Mouse (Mus musculus) liver, adult 2 months (tissue): ENCODE data around the gene Osgep. TPM values are rescaled to one million over a fixed set of nuclear protein-coding genes. Genes with fewer than 3 reads are reported as not detected.
A peak's percentile ranks its signal among the peaks of the same experiment; 100 is the strongest.
"Not testable (repeated sequence)": the region's sequence is repeated elsewhere in the genome, so short reads cannot be mapped to it uniquely, and the experiment has no call there.

ENCODE experiments used
- DNase-seq: peaks from one replicate; pipeline ENCODE4 v3.0.0-alpha.2; 2011; ENCODE audit warnings: low read depth, low spot score; ENCODE audit errors: extremely low read depth
- H3K27ac ChIP-seq: fragments of 200-500 bp; replicated peaks from 2 replicates; pipeline ENCODE4 v1.5.1; 2012; ENCODE audit warnings: low read depth, mild to moderate bottlenecking, control low read depth, inconsistent platforms, low read length; ENCODE audit not compliant: insufficient read depth
- H3K27me3 ChIP-seq: fragments of 200-500 bp; 2 replicates; pipeline ENCODE4 v1.6.1; 2012; ENCODE audit warnings: mild to moderate bottlenecking, moderate library complexity, low read length, inconsistent platforms; ENCODE audit not compliant: control insufficient read depth, insufficient read depth
- H3K36me3 ChIP-seq: fragments of 200-500 bp; 2 replicates; pipeline ENCODE4 v1.6.1; 2012; ENCODE audit warnings: low read length, inconsistent platforms; ENCODE audit not compliant: control insufficient read depth, insufficient read depth
- H3K4me1 ChIP-seq: fragments of 200-500 bp; 2 replicates; pipeline ENCODE4 v1.6.1; 2011; ENCODE audit warnings: low read length; ENCODE audit not compliant: control insufficient read depth, insufficient read depth
- H3K4me3 ChIP-seq: fragments of 200-500 bp; 2 replicates; pipeline ENCODE4 v1.5.1; 2011; ENCODE audit warnings: low read depth, mild to moderate bottlenecking, control low read depth, low read length, moderate library complexity; ENCODE audit not compliant: insufficient read depth
- H3K79me2 ChIP-seq: fragments of 200-500 bp; 2 replicates; pipeline ENCODE4 v1.6.1; 2012; ENCODE audit warnings: inconsistent platforms, mild to moderate bottlenecking, low read length, moderate library complexity; ENCODE audit not compliant: control insufficient read depth, insufficient read depth
- H3K9ac ChIP-seq: fragments of 200-500 bp; 2 replicates; pipeline ENCODE4 v1.6.1; 2012; ENCODE audit warnings: low read depth, mild to moderate bottlenecking, control low read depth, inconsistent platforms, low read length
- CTCF ChIP-seq: fragments of 200-500 bp; IDR thresholded peaks from 2 replicates; pipeline ENCODE4 v1.5.1; 2011; ENCODE audit warnings: low read depth, low read length, control low read depth
- POLR2A ChIP-seq: fragments of 200-500 bp; IDR thresholded peaks from 2 replicates; pipeline ENCODE4 v1.6.1; 2011; ENCODE audit warnings: low read length, control low read depth; ENCODE audit not compliant: insufficient read depth; ENCODE audit errors: extremely low read depth
- WGBS: fragments of 180-500 bp; shearing (Covaris S2); methylation state at CpG from one replicate; pipeline ENCODE4 v1.1.7; 2018; 5-methylcytosine and 5-hydroxymethylcytosine counted together
- polyA plus RNA-seq: library from polyadenylated mRNA; depleted of rRNA; stranded (reverse); fragments of >200 nt; gene quantifications from 2 replicates; pipeline ENCODE4 v1.2.3, GENCODE M21; 2012; rRNA removed
- total RNA-seq: library from RNA; depleted of rRNA; stranded (reverse); fragments of >200 nt; gene quantifications from 2 replicates; pipeline ENCODE4 v1.2.3, GENCODE M21; 2014; rRNA removed

Gene Osgep
- total and polyA plus RNA-seq, 2 experiments: 41.5 to 69.2 TPM

DNA sequence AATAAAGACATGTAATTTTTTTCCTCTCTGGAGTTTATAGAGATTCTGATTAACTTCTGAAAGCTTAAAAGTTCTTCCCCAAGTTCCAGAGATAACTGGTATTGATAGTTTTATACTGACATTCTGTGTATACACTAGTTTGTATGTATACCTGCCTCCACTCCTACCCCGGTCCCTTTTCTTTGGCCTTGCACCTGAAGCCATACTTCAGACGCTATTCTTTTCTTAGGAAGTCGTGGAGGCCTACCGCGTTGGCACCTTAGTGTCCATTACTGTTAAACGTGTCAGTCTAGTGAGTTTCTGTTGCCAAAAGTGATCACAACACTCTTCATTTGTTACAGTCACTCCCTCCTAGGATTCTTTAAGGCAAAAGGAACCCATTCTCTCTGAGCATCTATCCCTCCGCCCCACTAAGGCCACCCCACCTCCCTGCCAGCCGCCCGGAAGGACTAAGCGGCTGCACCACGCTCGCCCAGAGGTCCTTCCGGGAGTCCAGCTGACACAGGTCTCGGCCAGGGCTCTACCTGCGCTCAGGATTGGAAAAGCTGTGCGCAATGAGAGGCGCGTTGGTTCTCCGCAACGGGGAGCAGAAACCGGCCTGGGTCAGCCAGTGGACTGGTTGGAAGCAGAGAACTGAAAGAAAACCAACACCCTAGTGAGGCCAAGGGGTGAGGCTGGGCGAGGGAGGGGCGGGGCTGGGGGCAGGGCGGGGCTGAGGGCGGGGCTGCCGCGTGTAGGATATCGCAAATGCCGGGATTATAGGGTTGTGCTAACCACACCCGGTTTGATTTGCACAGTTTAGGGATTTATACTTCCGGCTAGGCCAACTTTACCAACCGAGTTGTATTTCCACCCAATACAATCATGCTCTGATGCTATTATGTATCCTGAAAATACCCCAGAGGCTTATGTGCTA is 54.5 kb downstream of the Osgep start, which contains the start of gene Tep1:
Tep1 (minus strand) TSS at position 672 of the 916 bp plus-strand sequence.
- H3K27ac ChIP-seq: peak within 1 kb of the TSS; percentile 86
- TF ChIP-seq POLR2A (0 out of 2 replicates have a peak, but pooled peaks have one; percentile 26), CTCF (no peak)
- peak within 1 kb of the TSS; percentile 77 for H3K9ac ChIP-seq
- peaks cover 11% of the 10 kb centered on the region for H3K36me3 ChIP-seq
- H3K79me2 ChIP-seq: no peaks in the 10 kb centered on the region
- peak; percentile 63 for DNase-seq
- WGBS: 5% methylated on average over 32 of the region's 32 CpGs
- H3K27me3 ChIP-seq: no peaks in the 10 kb centered on the region
- peak within 1 kb of the TSS; percentile 86 for H3K4me3 ChIP-seq
- H3K4me1 ChIP-seq: peaks cover 2% of the 10 kb centered on the region

DNA sequence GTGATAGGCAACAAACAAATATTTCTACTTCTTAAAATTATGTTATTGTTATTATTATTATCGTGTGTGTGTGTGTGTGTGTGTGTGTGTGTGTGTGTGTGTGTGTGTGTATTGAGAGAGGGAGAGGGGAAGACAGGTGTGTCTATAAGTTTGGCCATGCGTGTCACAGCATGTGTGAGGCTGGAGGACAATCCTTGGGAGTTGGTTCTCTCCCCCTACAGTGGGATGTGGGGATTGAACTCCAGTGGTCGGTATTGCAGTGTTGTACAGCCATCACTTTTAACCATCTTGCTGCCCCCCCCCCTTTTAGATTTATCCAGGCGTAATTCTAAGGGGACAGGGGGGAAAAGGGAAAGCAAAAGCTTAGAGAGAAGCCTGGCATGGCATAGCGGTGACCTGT is 56.0 kb downstream of the Osgep start:
- WGBS: 90% methylated on average over 5 of the region's 5 CpGs
- Histone ChIP-seq H3K36me3 (peaks cover 15% of the 10 kb centered on the region), H3K27ac (no peak overlapping the region), H3K79me2 (no peaks in the 10 kb centered on the region), H3K27me3 (no peaks in the 10 kb centered on the region), H3K4me1 (peaks cover 2% of the 10 kb centered on the region), H3K9ac (no peak overlapping the region), H3K4me3 (no peak overlapping the region)
- TF ChIP-seq CTCF (no peak), POLR2A (no peak)
- DNase-seq: no peak

- Histone ChIP-seq H3K9ac (no peak overlapping the region), H3K27me3 (no peaks in the 10 kb centered on the region), H3K4me3 (no peak overlapping the region), H3K36me3 (peaks cover 18% of the 10 kb centered on the region), H3K4me1 (peaks cover 2% of the 10 kb centered on the region), H3K27ac (no peak overlapping the region), H3K79me2 (no peaks in the 10 kb centered on the region)
- WGBS: 74% methylated on average over 4 of the region's 4 CpGs
- TF ChIP-seq CTCF (no peak), POLR2A (no peak)
- no peak for DNase-seq
Observed at GRCm38 (mm10) chr14:50868211-50868610, 56.5 kb downstream of the Osgep start.

DNA sequence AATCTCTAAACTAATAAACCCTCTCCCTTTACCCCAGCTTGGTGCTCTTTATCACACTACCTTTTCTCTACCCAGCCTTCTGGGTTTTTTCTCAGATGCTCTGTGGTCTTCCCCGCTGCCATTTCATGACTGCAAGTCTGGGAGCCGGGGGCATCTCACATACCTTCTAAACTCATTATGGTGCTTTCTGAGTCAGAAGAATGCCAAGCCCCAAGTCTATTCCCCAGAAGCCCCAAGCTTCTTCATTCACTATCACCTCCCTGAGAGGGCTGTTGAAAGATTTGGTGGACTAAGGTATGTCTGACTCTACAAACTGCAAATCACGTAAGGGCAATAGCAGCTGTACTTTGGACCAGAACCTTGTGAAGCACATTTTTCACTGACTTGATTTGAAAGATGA is 57.7 kb downstream of the Osgep start:
- 94% methylated on average over 3 of the region's 3 CpGs for WGBS
- DNase-seq: no peak
- H3K4me3 ChIP-seq: no peak overlapping the region
- H3K27me3 ChIP-seq: no peaks in the 10 kb centered on the region
- H3K9ac ChIP-seq: no peak overlapping the region
- H3K79me2 ChIP-seq: no peaks in the 10 kb centered on the region
- peaks cover 25% of the 10 kb centered on the region for H3K36me3 ChIP-seq
- TF ChIP-seq CTCF (no peak), POLR2A (no peak)
- no peak overlapping the region for H3K27ac ChIP-seq
- peaks cover 2% of the 10 kb centered on the region for H3K4me1 ChIP-seq

DNA sequence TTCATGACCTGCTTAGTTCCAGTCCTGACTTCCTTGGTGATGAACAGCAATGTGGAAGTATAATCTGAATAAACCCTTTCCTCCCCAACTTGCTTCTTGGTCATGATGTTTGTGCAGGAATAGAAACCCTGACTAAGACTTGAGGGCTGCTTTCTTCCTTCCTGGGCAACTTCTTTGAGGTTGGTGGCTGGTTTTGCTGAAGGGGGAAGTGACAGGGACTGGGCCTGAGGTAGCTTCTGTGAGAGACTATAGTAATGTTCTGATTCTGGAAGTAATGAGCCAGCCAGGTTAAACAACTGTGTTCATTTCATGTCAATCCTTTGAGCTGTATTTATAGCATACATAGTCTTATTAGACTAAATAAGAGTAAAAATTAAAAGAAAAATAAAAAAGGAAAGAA is 59.7 kb downstream of the Osgep start:
- not testable (repeated sequence) for H3K4me3 ChIP-seq, H3K27ac ChIP-seq, H3K79me2 ChIP-seq, DNase-seq, H3K27me3 ChIP-seq, H3K9ac ChIP-seq, H3K4me1 ChIP-seq
- peaks cover 40% of the 10 kb centered on the region for H3K36me3 ChIP-seq

DNA sequence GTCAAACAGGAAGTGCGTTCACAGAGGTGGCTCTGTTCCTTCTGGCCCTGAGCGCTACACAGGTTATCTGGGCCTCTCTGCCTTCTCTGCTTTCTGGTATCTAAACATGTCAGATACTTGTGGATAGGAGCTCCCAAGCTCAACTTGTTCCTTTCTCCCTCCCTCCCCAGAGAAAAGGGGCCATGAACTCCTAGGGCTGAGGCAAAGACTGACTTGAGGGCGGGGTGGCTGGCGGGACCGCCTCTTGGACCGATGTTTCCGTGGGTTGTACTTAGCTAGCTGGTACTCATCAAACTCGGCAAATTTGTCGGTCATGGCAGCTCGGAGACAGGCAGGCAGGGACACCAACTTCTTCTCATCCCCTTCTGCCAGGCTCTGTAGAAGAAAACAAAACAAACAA is 62.1 kb downstream of the Osgep start:
- no peak for TF ChIP-seq CTCF
- TF ChIP-seq POLR2A: no peak
- WGBS: 85% methylated on average over 10 of the region's 10 CpGs
- no peak for DNase-seq
- Histone ChIP-seq H3K27me3 (no peaks in the 10 kb centered on the region), H3K79me2 (no peaks in the 10 kb centered on the region), H3K9ac (no peak overlapping the region), H3K4me3 (no peak overlapping the region), H3K4me1 (no peaks in the 10 kb centered on the region), H3K36me3 (peaks cover 41% of the 10 kb centered on the region), H3K27ac (no peak overlapping the region)

Other genes with a start within 250 kb of the Osgep start
- gene Olfr747, start 231.7 kb downstream of the Osgep start, total RNA-seq: not detected in 2 replicates
- not detected in 2 replicates for gene Olfr747, start 231.7 kb downstream of the Osgep start, polyA plus RNA-seq
- not detected in 2 replicates for gene Olfr748, start 217.5 kb downstream of the Osgep start, total RNA-seq
- gene Olfr748, start 217.5 kb downstream of the Osgep start, polyA plus RNA-seq: not detected in 2 replicates
- gene Olfr749, start 179.8 kb downstream of the Osgep start, total RNA-seq: not detected in 2 replicates
- gene Olfr749, start 179.8 kb downstream of the Osgep start, polyA plus RNA-seq: not detected in 2 replicates
- gene Ttc5, start 139.4 kb downstream of the Osgep start, total RNA-seq: 10.3 and 12.5 TPM in 2 replicates
- 7.1 and 8.2 TPM in 2 replicates for gene Ttc5, start 139.4 kb downstream of the Osgep start, polyA plus RNA-seq
- gene Ccnb1ip1, start 117.2 kb downstream of the Osgep start, total RNA-seq: 0.92 TPM in 1 of 2 replicates, not detected in the other
- not detected in 2 replicates for gene Ccnb1ip1, start 117.2 kb downstream of the Osgep start, polyA plus RNA-seq
- 11.0 and 11.5 TPM in 2 replicates for gene Parp2, start 117.1 kb downstream of the Osgep start, total RNA-seq
- gene Parp2, start 117.1 kb downstream of the Osgep start, polyA plus RNA-seq: 4.8 and 6.2 TPM in 2 replicates
- 9.0 and 14.2 TPM in 2 replicates for gene Tep1, start 54.3 kb downstream of the Osgep start, total RNA-seq
- gene Tep1, start 54.3 kb downstream of the Osgep start, polyA plus RNA-seq: 9.9 and 13.1 TPM in 2 replicates
- 0.07 and 0.09 TPM in 2 replicates for gene Klhl33, start 27.4 kb downstream of the Osgep start, total RNA-seq
- 0.05 TPM in 1 of 2 replicates, not detected in the other for gene Klhl33, start 27.4 kb downstream of the Osgep start, polyA plus RNA-seq
- gene Apex1, start 75 bp upstream of the Osgep start, total RNA-seq: 27.8 and 33.6 TPM in 2 replicates
- 27.1 and 28.4 TPM in 2 replicates for gene Apex1, start 75 bp upstream of the Osgep start, polyA plus RNA-seq
- 11.9 and 18.7 TPM in 2 replicates for gene Pip4p1, start 6.0 kb upstream of the Osgep start, total RNA-seq
- 40.5 and 43.6 TPM in 2 replicates for gene Pip4p1, start 6.0 kb upstream of the Osgep start, polyA plus RNA-seq
- 102 and 111 TPM in 2 replicates for gene Pnp, start 6.2 kb upstream of the Osgep start, total RNA-seq
- gene Pnp, start 6.2 kb upstream of the Osgep start, polyA plus RNA-seq: 83.1 and 97.7 TPM in 2 replicates
- gene Gm49342, start 19.6 kb upstream of the Osgep start, total RNA-seq: 51.7 and 94.7 TPM in 2 replicates
- 45.7 and 80.3 TPM in 2 replicates for gene Gm49342, start 19.6 kb upstream of the Osgep start, polyA plus RNA-seq
- 0.81 and 1.1 TPM in 2 replicates for gene Pnp2, start 31.1 kb upstream of the Osgep start, total RNA-seq
- gene Pnp2, start 31.1 kb upstream of the Osgep start, polyA plus RNA-seq: 0.16 TPM in 1 of 2 replicates, not detected in the other
- gene Rnase10, start 82.9 kb upstream of the Osgep start, total RNA-seq: 0.09 TPM in 1 of 2 replicates, not detected in the other
- gene Rnase10, start 82.9 kb upstream of the Osgep start, polyA plus RNA-seq: 0.09 and 0.11 TPM in 2 replicates
- gene Rnase9, start 117.0 kb upstream of the Osgep start, total RNA-seq: not detected in 2 replicates
- not detected in 2 replicates for gene Rnase9, start 117.0 kb upstream of the Osgep start, polyA plus RNA-seq
- not detected in 2 replicates for gene Rnase11, start 125.3 kb upstream of the Osgep start, total RNA-seq
- not detected in 2 replicates for gene Rnase11, start 125.3 kb upstream of the Osgep start, polyA plus RNA-seq
- gene Rnase12, start 132.8 kb upstream of the Osgep start, total RNA-seq: 0.27 TPM in 1 of 2 replicates, not detected in the other
- gene Rnase12, start 132.8 kb upstream of the Osgep start, polyA plus RNA-seq: not detected in 2 replicates
- gene Olfr750, start 149.5 kb upstream of the Osgep start, total RNA-seq: not detected in 2 replicates
- not detected in 2 replicates for gene Olfr750, start 149.5 kb upstream of the Osgep start, polyA plus RNA-seq
- gene Rnase4, start 166.2 kb upstream of the Osgep start, total RNA-seq: 1,910 and 2,134 TPM in 2 replicates
- gene Rnase4, start 166.2 kb upstream of the Osgep start, polyA plus RNA-seq: 1,816 and 2,115 TPM in 2 replicates
- gene Ang, start 166.3 kb upstream of the Osgep start, total RNA-seq: 224 and 249 TPM in 2 replicates
- gene Ang, start 166.3 kb upstream of the Osgep start, polyA plus RNA-seq: 541 and 671 TPM in 2 replicates
- gene Eddm3b, start 189.5 kb upstream of the Osgep start, total RNA-seq: not detected in 2 replicates
- gene Eddm3b, start 189.5 kb upstream of the Osgep start, polyA plus RNA-seq: not detected in 2 replicates
- 1.1 and 1.2 TPM in 2 replicates for gene Rnase6, start 199.0 kb upstream of the Osgep start, total RNA-seq
- 0.57 and 1.0 TPM in 2 replicates for gene Rnase6, start 199.0 kb upstream of the Osgep start, polyA plus RNA-seq
- 7.4 and 28.5 TPM in 2 replicates for gene Rnase1, start 221.9 kb upstream of the Osgep start, total RNA-seq
- 0.09 TPM in 2 replicates for gene Rnase1, start 221.9 kb upstream of the Osgep start, polyA plus RNA-seq
- not detected in 2 replicates for gene Rnase2b, start 237.4 kb upstream of the Osgep start, total RNA-seq
- not detected in 2 replicates for gene Rnase2b, start 237.4 kb upstream of the Osgep start, polyA plus RNA-seq